Mouse (Mus musculus): ENCODE measurements around the gene B3gnt9. TPM values are rescaled to one million over a fixed set of nuclear protein-coding genes. Genes with fewer than 3 reads are reported as not detected.

Gene B3gnt9
- total RNA-seq, 4 experiments from 2014 or later = 4.2 to 5.4 (median 4.8) TPM

DNA sequence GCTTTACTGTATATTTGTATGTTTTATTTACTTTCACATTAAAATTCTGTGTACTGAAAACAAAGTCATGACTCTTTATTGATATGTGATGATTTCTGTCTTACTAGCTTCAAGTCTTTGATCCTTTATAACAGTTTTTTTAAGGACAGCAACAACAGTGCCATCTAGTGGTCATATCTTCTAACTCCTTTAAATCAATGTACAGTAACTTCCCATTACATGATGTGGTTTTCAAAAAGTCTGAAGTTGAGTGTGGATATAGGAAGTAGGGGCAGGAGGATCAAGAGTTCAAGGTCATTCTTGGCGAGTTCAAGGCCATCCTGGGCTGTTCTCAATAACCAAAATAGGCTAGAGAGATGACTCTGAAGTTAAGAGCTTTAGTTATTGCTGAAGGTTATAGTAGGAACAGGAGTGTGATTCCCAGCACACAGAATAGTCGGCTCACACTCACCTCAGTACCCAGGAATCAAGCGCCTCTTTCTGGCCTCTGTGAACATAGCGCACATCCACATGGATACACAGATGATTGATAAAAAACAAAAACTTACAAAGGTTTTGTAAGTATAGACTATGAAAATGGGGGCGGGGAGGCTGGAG, 36.9 kb downstream of the B3gnt9 start:
- DNase-seq (ENCODE audit: low spot score in 2 of 2) = no peak

DNA sequence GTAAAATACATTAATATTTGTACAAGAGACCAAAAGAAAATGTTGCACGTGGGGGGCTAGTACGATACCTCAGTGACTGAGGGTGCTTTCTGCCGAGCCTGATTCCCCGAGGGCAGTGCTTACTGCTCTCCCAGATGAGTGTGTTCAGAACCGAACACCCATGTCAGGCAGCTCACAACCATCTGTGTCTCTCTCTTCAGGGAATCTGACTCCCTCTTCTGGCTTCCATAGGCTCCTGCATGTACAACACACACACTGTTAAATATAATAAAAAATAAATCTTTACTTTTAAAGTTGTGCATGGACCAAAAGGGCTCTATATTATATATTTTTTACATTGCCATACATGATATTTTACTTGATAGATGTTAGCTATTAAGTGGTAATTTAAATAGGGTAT, 40.8 kb downstream of the B3gnt9 start:
- no peak for DNase-seq (ENCODE audit: low spot score in 2 of 2)

GRCm38 (mm10) chr8:105209153-105210110, 45.5 kb downstream of the B3gnt9 start:
- no peak for DNase-seq (ENCODE audit: low spot score in 2 of 2)

DNA sequence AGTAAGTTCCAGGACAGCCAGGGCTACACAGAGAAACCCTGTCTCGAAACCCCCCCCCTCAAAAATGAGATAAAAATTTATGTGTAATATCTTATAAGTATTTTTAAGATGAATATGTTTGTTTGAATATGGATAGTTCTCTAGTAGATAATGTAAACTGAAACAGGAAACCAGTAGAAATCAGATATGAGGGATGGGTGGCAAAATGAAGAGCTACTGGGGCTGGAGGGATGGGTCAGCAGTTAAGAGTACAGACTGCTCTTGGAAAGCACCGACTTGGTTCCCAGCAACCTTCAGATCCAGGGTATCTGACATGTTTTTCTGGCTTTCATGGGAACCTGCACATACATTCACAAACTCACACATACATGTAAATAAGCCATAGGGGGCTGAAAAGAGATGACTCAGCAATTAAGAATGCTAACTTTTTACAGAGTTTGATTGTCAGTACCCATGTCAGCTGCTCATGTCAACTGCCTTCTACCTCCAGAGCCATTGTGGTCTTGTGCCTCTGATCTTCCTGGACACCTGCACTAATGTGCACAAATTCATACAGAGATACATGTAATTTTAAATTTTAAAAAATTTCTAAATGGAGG, 47.2 kb downstream of the B3gnt9 start:
- DNase-seq (ENCODE audit: low spot score in 2 of 2) = no peak

- no peak for DNase-seq (ENCODE audit: low spot score in 2 of 2)
Observed at GRCm38 (mm10) chr8:105206766-105207275, 48.1 kb downstream of the B3gnt9 start.

GRCm38 (mm10) chr8:105205748-105206147, 49.2 kb downstream of the B3gnt9 start:
- no peak for DNase-seq (ENCODE audit: low spot score in 2 of 2)

Other genes starting within 250 kb of the B3gnt9 start
- gene Ces3a, start 206.6 kb downstream of the B3gnt9 start, total RNA-seq (2022) = not detected
- gene Ces3b, start 171.4 kb downstream of the B3gnt9 start, total RNA-seq (2022) = not detected
- gene Ces4a, start 123.4 kb downstream of the B3gnt9 start, total RNA-seq (2022) = not detected
- gene Cbfb, start 84.5 kb downstream of the B3gnt9 start, total RNA-seq (2022) = 10 to 100 TPM; 17.4 to 21.8 (median 18.4) TPM
- gene D230025D16Rik, start 30.0 kb downstream of the B3gnt9 start, total RNA-seq (2022) = 10 to 100 TPM; 34.1 to 41.5 (median 38.7) TPM
- 10 to 100 TPM in 2 of 4 experiments, 1 to 10 TPM in 2; 7.9 to 10.9 (median 9.6) TPM for gene Tradd, start 9.5 kb upstream of the B3gnt9 start, total RNA-seq (2022)
- 1 to 10 TPM in 2 of 4 experiments, under 1 TPM in 2; 0.50 to 1.6 (median 1.1) TPM for gene Fbxl8, start 9.5 kb upstream of the B3gnt9 start, total RNA-seq (2022)
- 10 to 100 TPM; 21.3 to 25.7 (median 22.9) TPM for gene Hsf4, start 14.6 kb upstream of the B3gnt9 start, total RNA-seq (2022)
- gene Nol3, start 21.0 kb upstream of the B3gnt9 start, total RNA-seq (2022) = 10 to 100 TPM; 10.6 to 13.8 (median 13.1) TPM
- 10 to 100 TPM; 22.0 to 26.7 (median 24.2) TPM for gene 4931428F04Rik, start 34.7 kb upstream of the B3gnt9 start, total RNA-seq (2022)
- 1 to 10 TPM; 1.4 to 2.2 (median 1.8) TPM for gene Exoc3l, start 40.9 kb upstream of the B3gnt9 start, total RNA-seq (2022)
- gene E2f4, start 42.5 kb upstream of the B3gnt9 start, total RNA-seq (2022) = 10 to 100 TPM; 31.2 to 39.0 (median 34.8) TPM
- gene Elmo3, start 50.4 kb upstream of the B3gnt9 start, total RNA-seq (2022) = 1 to 10 TPM; 1.5 to 3.0 (median 2.3) TPM
- 1 to 10 TPM; 5.8 to 8.7 (median 7.1) TPM for gene Lrrc29, start 71.1 kb upstream of the B3gnt9 start, total RNA-seq (2022)
- gene Tmem208, start 71.2 kb upstream of the B3gnt9 start, total RNA-seq (2022) = 10 to 100 TPM; 33.7 to 46.5 (median 40.0) TPM
- gene Fhod1, start 92.8 kb upstream of the B3gnt9 start, total RNA-seq (2022) = 1 to 10 TPM; 2.5 to 5.2 (median 4.0) TPM
- 10 to 100 TPM; 28.9 to 30.7 (median 29.7) TPM for gene Slc9a5, start 93.7 kb upstream of the B3gnt9 start, total RNA-seq (2022)
- gene Plekhg4, start 118.1 kb upstream of the B3gnt9 start, total RNA-seq (2022) = 1 to 10 TPM; 1.3 to 2.5 (median 1.6) TPM
- gene Kctd19, start 158.3 kb upstream of the B3gnt9 start, total RNA-seq (2022) = not detected
- gene Lrrc36, start 158.4 kb upstream of the B3gnt9 start, total RNA-seq (2022) = under 1 TPM; 0.40 to 0.82 (median 0.62) TPM
- 10 to 100 TPM; 59.3 to 66.5 (median 60.9) TPM for gene Tppp3, start 216.4 kb upstream of the B3gnt9 start, total RNA-seq (2022)
- gene Zdhhc1, start 241.7 kb upstream of the B3gnt9 start, total RNA-seq (2022) = 10 to 100 TPM; 38.3 to 45.8 (median 42.9) TPM